Mouse (Mus musculus) forebrain, embryonic 15.5 days (tissue): ENCODE data around the gene Zfp36l3. TPM values are rescaled to one million over a fixed set of nuclear protein-coding genes. Genes with fewer than 3 reads are reported as not detected.
"Not testable (repeated sequence)": the region's sequence is repeated elsewhere in the genome, so short reads cannot be mapped to it uniquely, and the experiment has no call there.

Experiments
- ATAC-seq: fragments of 200-750 bp; cut with Nextera tagmentation; replicated peaks from 2 replicates; pipeline ENCODE4 v1.8.0; 2017; ENCODE audit warnings: mild to moderate bottlenecking, moderate TSS enrichment, moderate library complexity
- H3K27ac ChIP-seq: fragments of 300-500 bp; sonication (generic); replicated peaks from 2 replicates; pipeline ENCODE4 v1.5.1; 2015; ENCODE audit warnings: mild to moderate bottlenecking, inconsistent platforms
- H3K27me3 ChIP-seq: fragments of 300-500 bp; sonication (generic); 2 replicates; pipeline ENCODE4 v1.6.1; 2015; ENCODE audit warnings: inconsistent platforms
- H3K36me3 ChIP-seq: fragments of 300-500 bp; sonication (generic); 2 replicates; pipeline ENCODE4 v1.6.1; 2015; ENCODE audit warnings: mild to moderate bottlenecking, inconsistent platforms
- H3K4me1 ChIP-seq: fragments of 300-500 bp; sonication (generic); 2 replicates; pipeline ENCODE4 v1.6.1; 2015; ENCODE audit warnings: inconsistent platforms
- H3K4me2 ChIP-seq: fragments of 300-500 bp; sonication (generic); replicated peaks from 2 replicates; pipeline ENCODE4 v1.6.1; 2015; ENCODE audit warnings: mild to moderate bottlenecking, inconsistent platforms
- H3K4me3 ChIP-seq: fragments of 300-500 bp; sonication (generic); 2 replicates; pipeline ENCODE4 v1.5.1; 2015; ENCODE audit warnings: mild to moderate bottlenecking, inconsistent platforms
- H3K9ac ChIP-seq: fragments of 300-500 bp; sonication (generic); replicated peaks from 2 replicates; pipeline ENCODE4 v1.6.1; 2015; ENCODE audit warnings: mild to moderate bottlenecking, inconsistent platforms
- H3K9me3 ChIP-seq: fragments of 300-500 bp; sonication (generic); 2 replicates; pipeline ENCODE4 v1.6.1; 2016; ENCODE audit warnings: inconsistent platforms
- WGBS: fragments of 180-500 bp; shearing (Covaris S2); methylation state at CpG from one replicate; pipeline ENCODE4 v1.1.7; 2015; ENCODE audit warnings: mixed read lengths; 5-methylcytosine and 5-hydroxymethylcytosine counted together
- polyA plus RNA-seq: library from polyadenylated mRNA; unstranded; fragments of >200 nt; fragmentation: Nextera tagmentation; extraction: Ambion mirVana; gene quantifications from 2 replicates; pipeline ENCODE4 v1.2.1, GENCODE M21; 2015

Gene Zfp36l3
- polyA plus RNA-seq: not detected in 2 replicates

GRCm38 (mm10) chrX:53776276-53776675, at the start of gene Zfp36l3:
Gene Zfp36l3 (minus strand): TSS chrX:53776394.
- Histone ChIP-seq H3K4me3 (no peak within 1 kb of the TSS), H3K36me3 (no peaks in the 10 kb centered on the region), H3K9me3 (no peaks in the 10 kb centered on the region), H3K27me3 (no peaks in the 10 kb centered on the region), H3K27ac (no peak within 1 kb of the TSS), H3K4me1 (no peaks in the 10 kb centered on the region), H3K4me2 (no peak within 1 kb of the TSS), H3K9ac (no peak within 1 kb of the TSS)
- no peak for ATAC-seq
- 90% methylated on average over 12 of the region's 12 CpGs for WGBS

GRCm38 (mm10) chrX:53799074-53799473, 22.9 kb upstream of the Zfp36l3 start:
- Histone ChIP-seq H3K27me3 (no peaks in the 10 kb centered on the region), H3K4me3 (no peak overlapping the region), H3K9ac (no peak overlapping the region), H3K4me2 (no peak overlapping the region), H3K4me1 (no peaks in the 10 kb centered on the region), H3K9me3 (no peaks in the 10 kb centered on the region), H3K27ac (no peak overlapping the region), H3K36me3 (no peaks in the 10 kb centered on the region)
- no peak for ATAC-seq
- 35% methylated on average over 3 of the region's 3 CpGs for WGBS

- WGBS: 82% methylated on average over 11 of the region's 11 CpGs
- not testable (repeated sequence) for H3K27ac ChIP-seq, H3K4me3 ChIP-seq, H3K9me3 ChIP-seq, H3K4me2 ChIP-seq, H3K27me3 ChIP-seq, H3K9ac ChIP-seq, H3K36me3 ChIP-seq, ATAC-seq, H3K4me1 ChIP-seq
Measured at GRCm38 (mm10) chrX:53797519-53797918, 21.3 kb upstream of the Zfp36l3 start, which contains the start of gene Xlr. Gene Xlr (minus strand): TSS chrX:53797706.

DNA sequence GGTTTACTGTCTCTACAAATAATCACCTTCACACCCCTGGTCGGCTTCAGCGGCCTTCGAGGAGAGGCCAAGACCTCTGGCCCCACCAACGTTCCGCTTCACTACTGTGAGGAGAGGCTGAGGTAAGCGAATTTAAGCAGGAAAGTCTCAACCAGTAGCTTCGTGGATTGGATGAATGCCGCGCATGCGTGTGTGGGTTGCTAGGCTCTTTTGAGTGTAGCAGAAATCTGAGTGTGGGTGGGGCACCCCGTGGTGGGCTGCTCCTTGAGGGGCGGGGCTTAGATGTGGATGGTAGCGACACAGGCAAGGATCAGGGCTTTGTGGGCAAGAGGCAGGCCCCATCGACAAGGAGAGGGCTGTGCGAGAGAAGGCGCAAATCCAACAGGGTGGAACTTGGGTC, 18.5 kb downstream of the Zfp36l3 start, which contains the start of gene 1700013H16Rik:
TSS of gene 1700013H16Rik (minus strand) at position 96 of the 400 bp plus-strand sequence.
- no peak for ATAC-seq
- Histone ChIP-seq H3K27me3 (no peaks in the 10 kb centered on the region), H3K4me1 (no peaks in the 10 kb centered on the region), H3K4me3 (no peak within 1 kb of the TSS), H3K27ac (no peak within 1 kb of the TSS), H3K36me3 (no peaks in the 10 kb centered on the region), H3K9ac (no peak within 1 kb of the TSS), H3K4me2 (no peak within 1 kb of the TSS), H3K9me3 (no peaks in the 10 kb centered on the region)
- 94% methylated on average over 16 of the region's 16 CpGs for whole genome bisulfite sequencing

GRCm38 (mm10) chrX:53752851-53753250, 23.3 kb downstream of the Zfp36l3 start:
- Histone ChIP-seq H3K4me3 (no peak overlapping the region), H3K4me1 (no peaks in the 10 kb centered on the region), H3K9ac (no peak overlapping the region), H3K36me3 (no peaks in the 10 kb centered on the region), H3K27ac (no peak overlapping the region), H3K27me3 (no peaks in the 10 kb centered on the region), H3K4me2 (no peak overlapping the region), H3K9me3 (no peaks in the 10 kb centered on the region)
- ATAC-seq: no peak
- WGBS: 96% methylated on average over 1 of the region's 1 CpGs

DNA sequence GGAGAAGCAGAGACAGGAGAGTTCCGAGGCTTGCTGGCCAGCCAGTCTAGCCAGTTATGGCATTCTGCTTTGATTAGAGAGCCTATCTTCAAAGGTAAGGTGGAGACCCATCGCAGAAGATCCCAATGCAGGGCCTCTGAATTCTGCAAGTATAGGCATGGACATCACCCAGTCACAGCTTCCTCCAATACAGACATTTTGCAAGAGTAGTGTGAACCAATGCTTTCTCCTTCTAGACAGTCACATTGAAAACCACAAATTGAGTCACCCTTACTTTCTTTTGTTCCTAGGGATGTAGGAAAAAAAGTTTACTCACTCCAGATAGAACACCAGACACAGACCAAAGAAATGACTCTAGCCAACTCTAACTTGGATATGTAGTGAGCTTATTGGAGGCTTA, 47.2 kb downstream of the Zfp36l3 start:
- no peak for ATAC-seq
- WGBS: 85% methylated on average over 2 of the region's 2 CpGs
- H3K27me3 ChIP-seq: no peaks in the 10 kb centered on the region
- no peaks in the 10 kb centered on the region for H3K4me1 ChIP-seq
- H3K4me3 ChIP-seq: no peak overlapping the region
- no peaks in the 10 kb centered on the region for H3K36me3 ChIP-seq
- H3K9me3 ChIP-seq: no peaks in the 10 kb centered on the region
- H3K27ac ChIP-seq: no peak overlapping the region
- H3K9ac ChIP-seq: no peak overlapping the region
- no peak overlapping the region for H3K4me2 ChIP-seq

DNA sequence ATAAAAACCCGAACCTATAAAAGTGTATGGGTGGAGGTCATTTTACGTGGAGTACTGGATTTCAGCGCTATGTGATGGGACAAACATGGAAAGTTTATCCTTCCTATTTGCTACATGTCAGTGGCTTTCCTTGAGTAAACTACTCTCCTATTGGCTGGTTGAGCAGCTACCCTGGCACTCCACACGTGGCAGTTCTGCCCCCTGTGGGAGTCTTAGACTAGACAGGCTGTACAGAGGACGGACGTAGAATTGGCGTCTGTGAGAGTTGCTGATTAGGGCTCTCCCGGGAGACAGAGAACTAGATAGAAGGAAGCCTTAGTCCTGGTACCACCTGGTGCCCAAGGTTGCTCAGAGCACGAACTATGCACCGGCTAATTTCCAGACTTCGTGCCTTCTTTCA, 51.6 kb downstream of the Zfp36l3 start, which contains the start of gene 4930502E18Rik:
TSS of gene 4930502E18Rik (plus strand) at position 231 of the 400 bp plus-strand sequence.
- Histone ChIP-seq H3K4me2 (no peak within 1 kb of the TSS), H3K9ac (no peak within 1 kb of the TSS), H3K27me3 (no peaks in the 10 kb centered on the region), H3K4me3 (no peak within 1 kb of the TSS), H3K9me3 (no peaks in the 10 kb centered on the region), H3K4me1 (no peaks in the 10 kb centered on the region), H3K36me3 (no peaks in the 10 kb centered on the region), H3K27ac (no peak within 1 kb of the TSS)
- ATAC-seq: no peak
- WGBS: 85% methylated on average over 11 of the region's 11 CpGs

Other genes starting within 250 kb of the Zfp36l3 start
- 102 and 118 TPM in 2 replicates for gene Rtl8c, start 168.4 kb downstream of the Zfp36l3 start, polyA plus RNA-seq
- not detected in 2 replicates for gene Gm14597, start 167.4 kb downstream of the Zfp36l3 start, polyA plus RNA-seq
- gene Rtl8a, start 132.7 kb downstream of the Zfp36l3 start, polyA plus RNA-seq: 152 and 162 TPM in 2 replicates
- 126 and 130 TPM in 2 replicates for gene Rtl8b, start 106.0 kb downstream of the Zfp36l3 start, polyA plus RNA-seq
- gene 4930502E18Rik, start 51.6 kb downstream of the Zfp36l3 start, polyA plus RNA-seq: 0.11 and 0.17 TPM in 2 replicates
- gene 1700013H16Rik, start 18.6 kb downstream of the Zfp36l3 start, polyA plus RNA-seq: 0.15 TPM in 1 of 2 replicates, not detected in the other
- gene Xlr, start 21.3 kb upstream of the Zfp36l3 start, polyA plus RNA-seq: 0.84 and 1.0 TPM in 2 replicates